Mouse (Mus musculus) liver, embryonic 14.5 days (tissue): ENCODE data around the gene Kansl3.

Source experiments
- CTCF ChIP-seq: IDR thresholded peaks from 2 replicates; pipeline ENCODE4 v1.5.1; 2016; ENCODE audit warnings: antibody characterized with exemption, low read depth, control low read depth
- EP300 ChIP-seq: IDR thresholded peaks from 2 replicates; pipeline ENCODE4 v1.6.1; 2016; ENCODE audit warnings: antibody characterized with exemption, low read depth

DNA sequence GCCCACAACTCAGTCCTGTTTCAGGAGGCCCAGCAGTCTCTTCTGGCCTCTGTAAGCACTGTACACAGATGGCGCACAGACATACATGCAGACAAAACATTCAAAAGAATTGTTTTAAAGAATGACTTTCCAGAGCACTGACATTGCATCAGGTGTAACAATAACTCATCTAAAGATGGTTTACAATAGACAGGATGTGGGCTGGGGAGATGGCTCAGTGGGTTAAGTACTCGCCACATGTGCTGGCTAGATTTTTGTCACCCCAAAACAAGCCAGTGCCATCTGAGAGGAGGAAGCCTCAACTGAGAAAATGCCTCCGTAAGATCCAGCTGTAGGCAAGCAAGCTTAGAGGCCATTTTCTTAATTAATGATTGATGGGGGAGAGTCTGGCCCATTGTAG lies 74.6 kb downstream of the Kansl3 start:
- no peak for TF ChIP-seq EP300
- TF ChIP-seq CTCF: no peak
